Mouse (Mus musculus) ES-Bruce4 (cell line): ENCODE data around the gene Otop2.

Experiments used
- EP300 ChIP-seq: IDR thresholded peaks from 2 replicates; pipeline ENCODE4 v1.6.1; 2011; ENCODE audit warnings: low read depth, low read length; ENCODE audit not compliant: insufficient read depth
- POLR2A ChIP-seq: IDR thresholded peaks from one replicate; pipeline ENCODE4 v1.8.1; 2011; ENCODE audit warnings: low read length; ENCODE audit not compliant: insufficient read depth

GRCm38 (mm10) chr11:115267061-115267883 is 39.7 kb upstream of the Otop2 start, which contains the start of gene Grin2c:
- no peak for TF ChIP-seq EP300
- no peak for TF ChIP-seq POLR2A
